Mouse (Mus musculus): ENCODE results near the gene Ranbp3l. TPM values are rescaled to one million over a fixed set of nuclear protein-coding genes. Genes with fewer than 3 reads are reported as not detected.

Ranbp3l gene
- total and polyA plus RNA-seq, 3 experiments = not detected

DNA sequence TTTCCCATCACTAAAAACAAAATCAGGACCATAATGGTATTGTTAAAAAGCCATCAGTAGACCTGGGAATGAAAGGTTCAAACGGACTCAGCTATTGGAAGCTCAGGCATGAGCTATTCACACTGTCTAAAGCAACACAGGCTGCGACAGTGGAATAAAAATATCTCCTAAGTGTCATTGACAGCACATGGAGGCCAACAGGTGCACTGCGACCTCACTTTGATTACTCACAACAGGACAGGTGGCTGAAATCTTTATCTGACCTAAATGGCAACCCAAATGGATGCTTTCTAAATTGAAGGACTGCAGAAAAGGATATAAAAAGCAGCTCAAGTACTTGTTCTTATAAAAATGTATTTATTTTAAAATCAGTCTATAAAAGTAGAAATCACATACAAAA lies 143.9 kb downstream of the Ranbp3l start:
- Histone ChIP-seq H3K9me3 (replicated peaks; ENCODE audit: low read length) (no peaks in the 10 kb centered on the region), H3K27ac (ENCODE audit: insufficient read depth, low read depth) (no peak overlapping the region), H3K4me3 (replicated peaks in 1 of 3; ENCODE audit: low read depth in 2 of 3, low read length in 2 of 3, poor library complexity in 1 of 3) (no peak overlapping the region), H3K4me1 (ENCODE audit: control insufficient read depth in 1 of 2, insufficient read depth in 2 of 2) (no peaks in the 10 kb centered on the region), H3K79me2 (replicated peaks; ENCODE audit: control insufficient read depth, extremely low read depth, insufficient read depth, poor library complexity, severe bottlenecking) (no peaks in the 10 kb centered on the region), H3K27me3 (replicated peaks) (no peaks in the 10 kb centered on the region), H3K9ac (ENCODE audit: insufficient read depth, low read depth) (no peak overlapping the region), H3K36me3 (replicated peaks in 1 of 2; ENCODE audit: control insufficient read depth in 1 of 2, insufficient read depth in 1 of 2, low read length in 1 of 2) (peaks cover 31 to 74% of the 10 kb centered on the region in 2 experiments), H3K4me2 (ENCODE audit: insufficient read depth, low read depth, poor library complexity, severe bottlenecking) (no peak overlapping the region)
- dilution Hi-C loops (cut with MboI; ENCODE audit: extremely low pct_ligation_motif_present, extremely low pct_unique_long_range_greater_than_20kb, low sequenced_read_pairs) = no loop called here
- TF ChIP-seq SIN3A (IDR thresholded peaks at IDR 0.05; ENCODE audit: low read length) = no peak
- in situ Hi-C loops (cut with MboI; ENCODE audit: low pct_ligation_motif_present, low pct_unique_long_range_greater_than_20kb, low sequenced_read_pairs) = no loop called here
- no peak for DNase-seq (ENCODE audit: extremely low read depth)

DNA sequence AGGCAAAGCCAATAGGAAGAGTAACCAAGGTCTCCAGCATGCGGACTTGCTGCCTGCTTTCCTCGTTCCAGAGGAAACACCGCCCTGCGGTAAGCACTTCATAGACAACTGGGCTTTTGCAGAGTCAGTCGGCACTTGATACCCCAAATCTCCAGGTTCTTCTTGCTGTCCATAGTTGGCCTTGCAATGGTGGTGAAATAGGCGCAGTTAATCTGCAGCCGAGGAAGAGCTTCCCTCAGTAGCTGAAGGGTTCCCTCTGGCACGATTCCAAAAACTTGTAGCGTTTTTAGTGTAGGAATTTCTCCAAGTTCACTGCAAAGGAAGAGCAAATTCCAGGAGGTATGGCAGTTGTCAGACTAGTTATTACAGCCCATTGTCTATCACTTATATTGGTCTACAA lies 145.8 kb downstream of the Ranbp3l start:
- H3K9me3 ChIP-seq (replicated peaks; ENCODE audit: low read length) = no peaks in the 10 kb centered on the region
- H3K27me3 ChIP-seq (replicated peaks) = no peaks in the 10 kb centered on the region
- H3K9ac ChIP-seq (ENCODE audit: insufficient read depth, low read depth) = no peak overlapping the region
- H3K4me1 ChIP-seq (ENCODE audit: control insufficient read depth in 1 of 2, insufficient read depth in 2 of 2) = no peaks in the 10 kb centered on the region
- H3K36me3 ChIP-seq (replicated peaks in 1 of 2; ENCODE audit: control insufficient read depth in 1 of 2, insufficient read depth in 1 of 2, low read length in 1 of 2) = peaks cover 38 to 77% of the 10 kb centered on the region in 2 experiments
- no peak for TF ChIP-seq MEF2A (IDR thresholded peaks at IDR 0.05; ENCODE audit: borderline replicate concordance, low read depth, low read length)
- TF ChIP-seq RCOR1 (conservative IDR thresholded peaks at IDR 0.05; ENCODE audit: low read depth, low read length) = no peak
- no peak for TF ChIP-seq CHD1 (IDR thresholded peaks at IDR 0.05; ENCODE audit: low read depth, low read length)
- TF ChIP-seq E2F4 (IDR thresholded peaks at IDR 0.05; ENCODE audit: insufficient replicate concordance, low read depth, low read length) = no peak
- TF ChIP-seq TCF12 (IDR thresholded peaks at IDR 0.05; ENCODE audit: low read depth, low read length) = no peak
- TF ChIP-seq JUN (IDR thresholded peaks at IDR 0.05; ENCODE audit: insufficient read depth, low read depth, low read length) = no peak
- no peak for TF ChIP-seq ZC3H11A (IDR thresholded peaks at IDR 0.05; ENCODE audit: low read depth, low read length)
- no peak for TF ChIP-seq POLR2A (IDR thresholded peaks at IDR 0.05; ENCODE audit: low read depth, low read length)
- TF ChIP-seq ELF1 (IDR thresholded peaks at IDR 0.05; ENCODE audit: low read depth, low read length) = no peak
- no peak for TF ChIP-seq POLR2AphosphoS2 (IDR thresholded peaks at IDR 0.05; ENCODE audit: low read depth, low read length)
- no peak for TF ChIP-seq UBTF (IDR thresholded peaks at IDR 0.05; ENCODE audit: low read depth, low read length)
- TF ChIP-seq TBP (conservative IDR thresholded peaks at IDR 0.05; ENCODE audit: low read depth, low read length) = no peak
- no peak for TF ChIP-seq MYC (IDR thresholded peaks at IDR 0.05; ENCODE audit: low read depth, low read length)
- no peak for TF ChIP-seq HCFC1 (IDR thresholded peaks at IDR 0.05; ENCODE audit: low read depth, low read length)
- TF ChIP-seq BHLHE40 (IDR thresholded peaks at IDR 0.05; ENCODE audit: low read depth, low read length) = no peak
- no peak for TF ChIP-seq ZNF384 (IDR thresholded peaks at IDR 0.05; ENCODE audit: low read depth, low read length)
- no peak for TF ChIP-seq ZMIZ1 (IDR thresholded peaks at IDR 0.05; ENCODE audit: low read depth, low read length)
- H3K79me2 ChIP-seq (replicated peaks; ENCODE audit: control insufficient read depth, extremely low read depth, insufficient read depth, poor library complexity, severe bottlenecking) = no peaks in the 10 kb centered on the region
- no peak overlapping the region for H3K27ac ChIP-seq (ENCODE audit: insufficient read depth, low read depth)
- dilution Hi-C loops (cut with MboI; ENCODE audit: extremely low pct_ligation_motif_present, extremely low pct_unique_long_range_greater_than_20kb, low sequenced_read_pairs) (no loop called here), in situ Hi-C loops (cut with MboI; ENCODE audit: low pct_ligation_motif_present, low pct_unique_long_range_greater_than_20kb, low sequenced_read_pairs) (no loop called here)
- no peak for DNase-seq (ENCODE audit: extremely low read depth)
- no peak overlapping the region for H3K4me2 ChIP-seq (ENCODE audit: insufficient read depth, low read depth, poor library complexity, severe bottlenecking)
- H3K4me3 ChIP-seq (replicated peaks in 1 of 3; ENCODE audit: low read depth in 2 of 3, low read length in 2 of 3, poor library complexity in 1 of 3) = no peak overlapping the region
